Mouse (Mus musculus) thymus, postnatal 25 days (tissue): ENCODE measurements around the gene Gm13305.
"Not testable (repeated sequence)": the region's sequence is repeated elsewhere in the genome, so short reads cannot be mapped to it uniquely, and the experiment has no call there.

Experiments
- DNase-seq: peaks from one replicate; pipeline ENCODE4 v3.0.0; 2022

Gm13305 gene

DNA sequence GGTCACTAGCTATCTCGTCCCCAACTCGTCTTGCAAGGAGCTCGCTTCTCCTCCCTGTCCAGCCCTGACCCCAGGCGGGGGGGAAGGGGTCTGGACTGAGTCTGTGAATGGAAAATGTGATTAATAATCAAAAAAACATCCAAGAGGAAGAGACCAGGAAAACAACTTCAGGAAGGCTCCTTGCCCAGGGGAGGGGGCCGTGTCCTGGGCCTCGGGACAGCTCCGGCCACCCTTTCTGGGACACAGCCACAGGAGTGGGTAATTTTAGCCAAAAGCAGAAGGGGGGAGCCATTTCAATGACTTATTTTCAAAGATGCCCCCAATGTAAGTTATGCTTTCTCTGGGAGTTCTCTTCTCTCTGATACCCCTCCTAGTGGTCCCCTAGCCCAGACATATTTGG, at the start of gene Gm13305:
Gene Gm13305, minus strand, starts transcription at position 101 of the 400 bp plus-strand sequence.
- not testable (repeated sequence) for DNase-seq

- not testable (repeated sequence) for DNase-seq
Measured at GRCm38 (mm10) chr4:42184980-42185372, 16.6 kb upstream of the Gm13305 start.

GRCm38 (mm10) chr4:42184324-42184979, 16.0 kb upstream of the Gm13305 start:
- DNase-seq = not testable (repeated sequence)

GRCm38 (mm10) chr4:42183234-42184197, 15.1 kb upstream of the Gm13305 start:
- DNase-seq = not testable (repeated sequence)

GRCm38 (mm10) chr4:42178243-42178642, 9.8 kb upstream of the Gm13305 start:
- DNase-seq = not testable (repeated sequence)

DNA sequence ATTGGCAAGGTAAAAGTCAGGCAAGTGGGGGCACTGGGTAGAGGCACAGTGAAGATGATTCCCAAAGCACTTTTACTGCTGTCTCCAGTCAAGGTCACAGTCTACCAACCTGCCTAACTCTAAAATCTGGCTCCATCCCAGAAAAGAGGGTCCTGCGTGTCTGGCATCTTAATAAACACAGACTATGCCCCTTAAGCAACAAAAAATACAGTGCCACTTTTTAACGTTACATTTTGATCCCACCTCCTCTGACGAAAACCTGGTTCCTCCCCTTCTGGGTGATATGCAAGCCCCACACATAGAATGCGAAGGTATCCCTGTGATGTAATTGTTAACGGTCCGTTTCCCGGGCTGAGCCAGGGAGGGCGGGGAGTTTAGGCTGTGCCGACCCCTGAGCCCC, 15.3 kb downstream of the Gm13305 start, which contains the start of gene Gm13306:
Gene Gm13306, plus strand, starts transcription at position 301 of the 400 bp plus-strand sequence.
- not testable (repeated sequence) for DNase-seq

DNA sequence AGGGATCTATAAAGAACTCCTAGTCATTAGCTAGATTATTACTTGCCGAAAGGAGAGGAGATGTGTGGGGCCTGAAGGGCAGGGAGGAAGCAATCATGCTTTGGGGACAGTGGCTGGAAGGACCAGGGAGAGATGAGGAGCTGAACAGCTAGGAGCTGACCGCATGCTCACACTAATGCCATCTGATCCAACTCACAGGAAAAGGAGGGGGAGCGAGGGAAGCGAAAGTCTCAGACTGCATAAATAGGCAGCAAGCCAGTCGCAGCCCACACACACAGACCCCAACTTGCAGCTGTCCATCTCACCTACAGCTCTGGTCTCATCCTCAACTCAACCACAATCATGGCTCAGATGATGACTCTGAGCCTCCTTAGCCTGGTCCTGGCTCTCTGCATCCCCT, 53.9 kb downstream of the Gm13305 start, which contains the start of gene Gm13304:
Gene Gm13304, plus strand, starts transcription at position 301 of the 400 bp plus-strand sequence.
- not testable (repeated sequence) for DNase-seq
